Mouse (Mus musculus) E14TG2a.4 (cell line): ENCODE data around the gene Mettl24.
A peak's percentile ranks its signal among the peaks of the same experiment; 100 is the strongest.
"Not testable (repeated sequence)": the region's sequence is repeated elsewhere in the genome, so short reads cannot be mapped to it uniquely, and the experiment has no call there.

Experiments used
- H3K27me3 ChIP-seq: 2 replicates; pipeline ENCODE4 v1.6.1; 2014; ENCODE audit warnings: low read length, control low read depth; ENCODE audit not compliant: insufficient read depth
- H3K36me3 ChIP-seq: 2 replicates; pipeline ENCODE4 v1.6.1; 2014; ENCODE audit warnings: low read length, control low read depth; ENCODE audit not compliant: insufficient read depth
- H3K4me1 ChIP-seq: replicated peaks from 2 replicates; pipeline ENCODE4 v1.6.1; 2014; ENCODE audit warnings: low read depth, low read length, control low read depth
- H3K4me3 ChIP-seq: replicated peaks from 2 replicates; pipeline ENCODE4 v1.5.1; 2014; ENCODE audit warnings: mild to moderate bottlenecking, low read length
- H3K9me3 ChIP-seq: 2 replicates; pipeline ENCODE4 v1.6.1; 2014; ENCODE audit warnings: low read length, control low read depth
- CTCF ChIP-seq: conservative IDR thresholded peaks from 2 replicates; pipeline ENCODE4 v1.5.1; 2014; ENCODE audit warnings: low read length
- NANOG ChIP-seq: IDR thresholded peaks from 2 replicates; pipeline ENCODE4 v1.6.1; 2014; ENCODE audit warnings: borderline replicate concordance, low read length, mixed read lengths
- POU5F1 ChIP-seq: IDR thresholded peaks from 2 replicates; pipeline ENCODE4 v1.6.1; 2014; ENCODE audit warnings: low read length, borderline replicate concordance

Gene Mettl24

GRCm38 (mm10) chr10:40778472-40778871, 95.4 kb downstream of the Mettl24 start:
- TF ChIP-seq NANOG (no peak), POU5F1 (no peak), CTCF (no peak)

DNA sequence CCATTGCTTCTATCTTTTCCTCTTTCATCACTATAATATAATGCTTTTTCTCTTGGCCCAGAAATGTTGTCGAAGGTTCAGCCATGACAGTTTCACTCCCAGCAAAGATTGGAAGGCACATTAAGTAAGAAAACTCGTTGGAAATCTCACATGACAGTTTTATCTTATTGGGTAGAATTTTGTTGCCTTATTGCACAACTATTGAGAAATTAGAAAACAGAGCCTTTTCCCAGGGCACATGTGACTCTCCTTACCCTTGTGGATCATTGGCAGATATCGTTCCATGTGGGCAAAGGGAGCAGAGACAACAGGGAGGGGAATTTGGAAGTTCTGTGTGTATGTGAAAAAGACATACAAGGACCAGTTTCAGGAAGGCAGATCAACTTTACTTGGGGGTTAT, 107.3 kb downstream of the Mettl24 start:
- no peaks in the 10 kb centered on the region for H3K4me1 ChIP-seq
- no peak for TF ChIP-seq POU5F1
- TF ChIP-seq NANOG: no peak
- no peak for TF ChIP-seq CTCF
- no peak overlapping the region for H3K4me3 ChIP-seq
- H3K36me3 ChIP-seq: no peaks in the 10 kb centered on the region
- H3K9me3 ChIP-seq: peaks cover 34% of the 10 kb centered on the region
- no peaks in the 10 kb centered on the region for H3K27me3 ChIP-seq

More at GRCm38 (mm10) chr10:40778472-40778871, 95.4 kb downstream of the Mettl24 start:
- Histone ChIP-seq H3K36me3 (no peaks in the 10 kb centered on the region), H3K4me1 (no peaks in the 10 kb centered on the region), H3K27me3 (no peaks in the 10 kb centered on the region), H3K4me3 (no peak overlapping the region), H3K9me3 (no peaks in the 10 kb centered on the region)

GRCm38 (mm10) chr10:40792115-40792514, 109.0 kb downstream of the Mettl24 start:
- TF ChIP-seq POU5F1 (no peak), CTCF (no peak), NANOG (no peak)
- Histone ChIP-seq H3K36me3 (no peaks in the 10 kb centered on the region), H3K4me1 (no peaks in the 10 kb centered on the region), H3K27me3 (no peaks in the 10 kb centered on the region), H3K9me3 (peaks cover 21% of the 10 kb centered on the region), H3K4me3 (no peak overlapping the region)

DNA sequence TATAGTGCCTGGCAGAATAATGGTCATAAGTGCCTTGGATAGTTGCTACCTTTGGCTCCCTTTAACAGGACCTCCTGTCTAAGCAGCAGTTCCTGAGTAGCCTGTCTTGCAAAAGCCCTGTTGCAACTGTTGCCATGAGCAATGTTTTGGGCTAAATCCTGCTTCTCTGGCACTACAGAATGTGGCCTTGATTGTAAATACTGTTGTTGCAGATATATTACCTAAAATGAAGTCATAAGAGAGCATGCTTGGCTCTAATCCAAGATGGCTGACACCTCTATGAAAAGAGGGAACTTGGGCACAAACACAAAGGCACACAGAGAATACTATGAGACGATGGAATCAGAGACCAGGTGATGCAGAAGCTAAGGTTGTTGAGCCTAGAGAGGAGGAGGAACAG, 122.1 kb downstream of the Mettl24 start:
- Histone ChIP-seq H3K4me3 (no peak overlapping the region), H3K36me3 (no peaks in the 10 kb centered on the region), H3K9me3 (no peaks in the 10 kb centered on the region), H3K27me3 (peaks cover 24% of the 10 kb centered on the region), H3K4me1 (peaks cover 15% of the 10 kb centered on the region)
- TF ChIP-seq POU5F1: no peak

GRCm38 (mm10) chr10:40806221-40806620, 123.1 kb downstream of the Mettl24 start:
- Histone ChIP-seq H3K4me3 (no peak overlapping the region), H3K27me3 (peaks cover 31% of the 10 kb centered on the region), H3K4me1 (peaks cover 22% of the 10 kb centered on the region), H3K36me3 (no peaks in the 10 kb centered on the region), H3K9me3 (no peaks in the 10 kb centered on the region)
- TF ChIP-seq CTCF (no peak), POU5F1 (no peak), NANOG (no peak)

GRCm38 (mm10) chr10:40809411-40809910, 126.4 kb downstream of the Mettl24 start:
- peak; percentile 59; the same call in 1 of the 2 replicates for TF ChIP-seq NANOG

DNA sequence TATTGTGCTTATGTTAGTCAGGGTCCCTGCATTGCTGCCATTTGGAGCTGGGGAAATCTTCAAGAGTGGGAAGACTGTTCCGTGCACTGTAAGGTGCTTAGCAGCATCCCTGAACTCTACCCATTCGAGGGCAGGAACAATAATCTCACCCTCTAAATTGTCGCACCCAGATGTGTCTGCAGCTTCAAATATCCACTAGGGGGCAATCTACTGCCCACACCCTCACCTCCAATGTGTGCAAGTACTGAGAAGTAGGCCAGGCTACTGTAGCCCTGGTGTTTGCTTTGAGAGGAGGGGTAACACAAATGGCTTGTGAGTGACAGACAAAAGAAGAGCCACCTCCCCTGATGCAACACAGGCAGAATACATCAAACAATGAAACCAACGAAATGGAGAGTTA, 130.5 kb downstream of the Mettl24 start:
- H3K36me3 ChIP-seq: no peaks in the 10 kb centered on the region
- no peaks in the 10 kb centered on the region for H3K9me3 ChIP-seq
- no peak overlapping the region for H3K4me3 ChIP-seq
- peaks cover 19% of the 10 kb centered on the region for H3K27me3 ChIP-seq
- peaks cover 27% of the 10 kb centered on the region for H3K4me1 ChIP-seq
- TF ChIP-seq NANOG (no peak), POU5F1 (no peak), CTCF (peak; percentile 67)

More at GRCm38 (mm10) chr10:40809411-40809910, 126.4 kb downstream of the Mettl24 start:
- H3K4me3 ChIP-seq, H3K9me3 ChIP-seq, H3K36me3 ChIP-seq: not testable (repeated sequence)
- Histone ChIP-seq H3K4me1 (peaks cover 28% of the 10 kb centered on the region), H3K27me3 (peaks cover 37% of the 10 kb centered on the region)

DNA sequence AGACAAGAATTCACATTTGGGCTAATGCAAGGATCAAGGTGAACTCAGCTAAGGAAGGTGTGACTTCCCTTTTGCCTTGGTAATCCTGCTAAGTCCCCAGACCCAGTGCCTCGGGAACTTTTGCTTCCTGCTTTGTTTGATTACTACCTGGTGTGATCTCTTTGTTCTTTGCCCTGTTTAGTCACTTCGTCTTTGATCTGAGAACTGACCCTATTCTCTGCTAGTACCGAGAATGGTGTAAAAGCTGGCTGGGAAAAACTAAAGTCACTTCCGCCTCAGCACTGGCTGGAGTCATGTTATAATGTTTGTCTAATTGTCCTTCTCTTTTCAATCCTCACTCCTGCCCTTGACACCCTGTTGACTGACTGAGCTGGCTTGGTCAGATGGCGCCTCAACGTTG, 133.4 kb downstream of the Mettl24 start:
- H3K9me3 ChIP-seq: no peaks in the 10 kb centered on the region
- H3K4me3 ChIP-seq: no peak overlapping the region
- peaks cover 9% of the 10 kb centered on the region for H3K27me3 ChIP-seq
- TF ChIP-seq CTCF (no peak), POU5F1 (no peak), NANOG (no peak)
- H3K36me3 ChIP-seq: no peaks in the 10 kb centered on the region
- H3K4me1 ChIP-seq: peaks cover 9% of the 10 kb centered on the region; the same call in 1 of the 2 replicates

- Histone ChIP-seq H3K9me3 (no peaks in the 10 kb centered on the region), H3K4me3 (no peak overlapping the region), H3K4me1 (no peaks in the 10 kb centered on the region), H3K27me3 (no peaks in the 10 kb centered on the region), H3K36me3 (peaks cover 9% of the 10 kb centered on the region; the same call in 1 of the 2 replicates)
- no peak for TF ChIP-seq POU5F1
- no peak for TF ChIP-seq CTCF
- no peak for TF ChIP-seq NANOG
These were observed 142.9 kb downstream of the Mettl24 start for GRCm38 (mm10) chr10:40825952-40826351.
